Mouse (Mus musculus) frontal cortex, postnatal 36 days (tissue): ENCODE data around the gene Rap1gap2.

Source experiments
- DNase-seq, 2 experiments: peaks; one replicate each; pipeline ENCODE4 v3.0.0; 2022; ENCODE audit warnings: low spot score in 2 of 2

Gene Rap1gap2

GRCm38 (mm10) chr11:74502485-74502884 is 108.2 kb downstream of the Rap1gap2 start:
- DNase-seq, result no peak

GRCm38 (mm10) chr11:74501989-74502388 is 108.7 kb downstream of the Rap1gap2 start:
- DNase-seq, result no peak

- no peak for DNase-seq
These were observed 109.7 kb downstream of the Rap1gap2 start for GRCm38 (mm10) chr11:74501061-74501460.

GRCm38 (mm10) chr11:74499521-74500099 is 111.1 kb downstream of the Rap1gap2 start:
- DNase-seq, result no peak

- DNase-seq, result no peak
These were observed 111.7 kb downstream of the Rap1gap2 start for GRCm38 (mm10) chr11:74499058-74499457.

- DNase-seq, result no peak
These were observed 114.1 kb downstream of the Rap1gap2 start for GRCm38 (mm10) chr11:74496581-74496980.

GRCm38 (mm10) chr11:74493936-74494335 is 116.8 kb downstream of the Rap1gap2 start:
- no peak for DNase-seq

- no peak for DNase-seq
These were observed 117.4 kb downstream of the Rap1gap2 start for GRCm38 (mm10) chr11:74493172-74493862.

GRCm38 (mm10) chr11:74491130-74491529 is 119.6 kb downstream of the Rap1gap2 start:
- DNase-seq, result no peak

GRCm38 (mm10) chr11:74489239-74489638 is 121.5 kb downstream of the Rap1gap2 start:
- DNase-seq, result no peak

- no peak for DNase-seq
These were observed 122.8 kb downstream of the Rap1gap2 start for GRCm38 (mm10) chr11:74487952-74488351.

- DNase-seq, result peak; percentile 49 to 66
These were observed 125.1 kb downstream of the Rap1gap2 start for GRCm38 (mm10) chr11:74485435-74486217.

GRCm38 (mm10) chr11:74483871-74484270 is 126.8 kb downstream of the Rap1gap2 start:
- no peak for DNase-seq

GRCm38 (mm10) chr11:74483153-74483817 is 127.4 kb downstream of the Rap1gap2 start:
- no peak for DNase-seq

- no peak for DNase-seq
These were observed 128.9 kb downstream of the Rap1gap2 start for GRCm38 (mm10) chr11:74481797-74482196.

- peak; percentile 35 to 37 for DNase-seq
These were observed 130.9 kb downstream of the Rap1gap2 start for GRCm38 (mm10) chr11:74479715-74480289.

GRCm38 (mm10) chr11:74478877-74479276 is 131.8 kb downstream of the Rap1gap2 start:
- DNase-seq, result no peak

- DNase-seq, result no peak
These were observed 138.0 kb downstream of the Rap1gap2 start for GRCm38 (mm10) chr11:74472671-74473070.

- DNase-seq, result no peak
These were observed 142.5 kb downstream of the Rap1gap2 start for GRCm38 (mm10) chr11:74468195-74468594.

- DNase-seq, result no peak
These were observed 145.0 kb downstream of the Rap1gap2 start for GRCm38 (mm10) chr11:74465712-74466111.

- no peak for DNase-seq
These were observed 146.3 kb downstream of the Rap1gap2 start for GRCm38 (mm10) chr11:74464181-74464977.
